Mouse (Mus musculus) stomach, embryonic 15.5 days (tissue): ENCODE data around the gene Mynn. TPM values are rescaled to one million over a fixed set of nuclear protein-coding genes. Genes with fewer than 3 reads are reported as not detected.
"Not testable (repeated sequence)": the region's sequence is repeated elsewhere in the genome, so short reads cannot be mapped to it uniquely, and the experiment has no call there.

Source experiments
- ATAC-seq: fragments of 200-750 bp; cut with Nextera tagmentation; 2 replicates; pipeline ENCODE4 v1.8.0; 2017; ENCODE audit warnings: low read depth, moderate number of reproducible peaks, moderate TSS enrichment; ENCODE audit not compliant: insufficient read depth, low FRiP score
- H3K27ac ChIP-seq: fragments of 300-500 bp; sonication (generic); 2 replicates; pipeline ENCODE4 v1.5.1; 2015; ENCODE audit warnings: mild to moderate bottlenecking, inconsistent platforms
- H3K27me3 ChIP-seq: fragments of 300-500 bp; sonication (generic); replicated peaks from 2 replicates; pipeline ENCODE4 v1.6.1; 2015; ENCODE audit warnings: inconsistent platforms
- H3K36me3 ChIP-seq: fragments of 300-500 bp; sonication (generic); 2 replicates; pipeline ENCODE4 v1.6.1; 2015; ENCODE audit warnings: inconsistent platforms
- H3K4me1 ChIP-seq: fragments of 300-500 bp; sonication (generic); 2 replicates; pipeline ENCODE4 v1.6.1; 2015; ENCODE audit warnings: inconsistent platforms
- H3K4me2 ChIP-seq: fragments of 300-500 bp; sonication (generic); 2 replicates; pipeline ENCODE4 v1.6.1; 2015; ENCODE audit warnings: mild to moderate bottlenecking, inconsistent platforms
- H3K4me3 ChIP-seq: fragments of 300-500 bp; sonication (generic); replicated peaks from 2 replicates; pipeline ENCODE4 v1.5.1; 2015; ENCODE audit warnings: inconsistent platforms
- H3K9ac ChIP-seq: fragments of 300-500 bp; sonication (generic); 2 replicates; pipeline ENCODE4 v1.6.1; 2015; ENCODE audit warnings: inconsistent platforms
- H3K9me3 ChIP-seq: fragments of 300-500 bp; sonication (generic); 2 replicates; pipeline ENCODE4 v1.6.1; 2016; ENCODE audit warnings: inconsistent platforms
- WGBS: fragments of 180-500 bp; shearing (Covaris S2); methylation state at CpG from one replicate; pipeline ENCODE4 v1.1.7; 2015; 5-methylcytosine and 5-hydroxymethylcytosine counted together
- polyA plus RNA-seq: library from polyadenylated mRNA; unstranded; fragments of >200 nt; fragmentation: Nextera tagmentation; extraction: Ambion mirVana; gene quantifications from 2 replicates; pipeline ENCODE4 v1.2.1, GENCODE M21; 2015

Gene Mynn
- 23.8 and 25.8 TPM in 2 replicates for polyA plus RNA-seq

DNA sequence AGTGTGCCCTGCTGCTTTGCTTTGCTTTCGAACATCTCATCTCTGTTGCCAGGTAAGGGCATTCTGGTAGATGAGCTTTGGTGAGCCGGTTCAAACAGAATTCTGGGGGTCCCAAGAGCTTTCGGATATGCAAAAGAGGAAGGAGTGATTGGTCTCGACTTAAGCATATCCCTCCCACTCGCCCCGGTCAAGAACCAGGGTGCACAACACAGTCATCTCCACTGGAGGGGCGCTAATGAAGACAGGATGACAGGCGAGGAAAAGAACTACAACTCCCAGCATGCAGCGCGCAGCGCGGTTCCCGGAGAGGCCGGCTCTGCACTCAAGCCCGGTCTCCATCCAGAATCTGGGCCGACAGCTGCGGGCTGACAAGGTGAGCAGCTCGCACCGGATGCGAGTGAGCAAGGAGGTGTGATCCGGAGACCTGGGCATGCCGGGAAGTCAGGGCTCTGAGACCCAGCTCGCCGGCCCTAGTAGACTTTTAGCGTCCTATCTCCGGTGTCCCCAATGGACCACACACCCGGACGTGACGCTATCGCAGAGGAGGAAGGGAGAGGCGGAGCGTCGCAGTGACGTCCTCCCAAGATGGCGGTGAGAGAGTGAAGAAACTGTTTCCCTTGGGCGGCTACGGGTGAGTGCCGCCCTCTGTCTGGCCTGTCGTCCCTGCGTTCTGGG is at the start of gene Mynn:
Gene Mynn (plus strand): TSS at position 1 of the 675 bp plus-strand sequence.
- WGBS, result under 1% methylated on average over 40 of the region's 40 CpGs

DNA sequence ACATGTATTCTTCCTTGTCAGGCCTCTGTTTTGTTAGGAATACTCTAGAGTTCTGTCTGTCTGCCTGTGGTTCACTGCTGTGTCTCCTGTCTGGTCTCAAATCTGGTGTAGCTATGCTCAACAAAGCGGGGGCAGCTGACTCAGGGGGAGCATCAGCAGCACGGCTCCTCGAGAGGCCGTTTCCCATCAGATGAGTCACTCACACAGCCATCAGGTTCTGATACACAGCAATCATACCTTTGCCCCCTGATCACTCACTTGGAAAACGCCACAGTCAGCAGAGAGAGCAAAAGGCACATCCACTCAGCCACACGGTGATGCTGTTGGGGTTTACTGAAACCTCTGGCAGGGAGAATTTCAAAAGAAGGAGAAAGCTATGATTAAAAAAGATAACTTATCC is 48.1 kb upstream of the Mynn start:
- 71% methylated on average over 6 of the region's 6 CpGs for WGBS
- ATAC-seq, result no peak

More for the DNA sequence above, at the start of gene Mynn:
- Histone ChIP-seq H3K9ac (peak within 1 kb of the TSS; percentile 56), H3K9me3 (no peaks in the 10 kb centered on the region), H3K27me3 (peaks cover 7% of the 10 kb centered on the region; the same call in 1 of the 2 replicates), H3K27ac (peak within 1 kb of the TSS; percentile 94), H3K4me2 (peak within 1 kb of the TSS; percentile 91), H3K36me3 (peaks cover 9% of the 10 kb centered on the region; the same call in 1 of the 2 replicates), H3K4me1 (peaks cover 11% of the 10 kb centered on the region), H3K4me3 (peak within 1 kb of the TSS; percentile 66)
- peak; percentile 95 for ATAC-seq

DNA sequence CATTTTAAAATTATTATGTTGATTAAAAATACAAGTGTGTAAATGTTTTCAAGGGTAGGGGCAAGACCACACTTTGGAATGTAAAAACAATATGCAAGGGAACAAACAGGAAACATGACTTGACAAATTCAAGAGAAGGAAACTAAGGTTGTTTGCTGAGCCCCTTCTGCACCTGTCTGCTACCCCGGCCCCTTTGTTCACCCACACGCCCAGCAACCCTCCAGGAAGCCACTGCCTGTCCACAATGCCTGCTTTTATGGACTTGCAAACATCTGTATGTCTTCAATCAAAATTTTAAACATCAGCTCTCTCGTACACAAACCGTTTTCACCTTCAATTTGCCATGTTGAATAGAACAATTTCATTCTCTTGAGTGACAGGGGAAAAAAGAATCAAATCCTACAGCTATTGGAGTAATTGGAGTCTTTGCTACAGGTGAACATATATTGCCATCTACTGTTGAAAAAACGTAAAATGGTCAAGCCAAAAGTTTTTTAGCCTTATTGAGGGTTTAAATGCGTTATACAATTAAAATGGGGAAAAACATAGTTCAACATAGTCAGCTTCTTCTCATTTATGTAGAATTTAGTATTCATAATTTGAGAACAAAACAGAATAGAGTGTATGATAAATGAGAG is 41.1 kb upstream of the Mynn start:
- Histone ChIP-seq H3K4me2 (no peak overlapping the region), H3K9ac (no peak overlapping the region)
- 41% methylated on average over 6 of the region's 6 CpGs for WGBS

More for the DNA sequence above, 48.1 kb upstream of the Mynn start:
- Histone ChIP-seq H3K9me3 (no peaks in the 10 kb centered on the region), H3K4me1 (no peaks in the 10 kb centered on the region), H3K9ac (no peak overlapping the region), H3K27me3 (no peaks in the 10 kb centered on the region), H3K36me3 (no peaks in the 10 kb centered on the region), H3K27ac (no peak overlapping the region), H3K4me2 (no peak overlapping the region), H3K4me3 (no peak overlapping the region)

DNA sequence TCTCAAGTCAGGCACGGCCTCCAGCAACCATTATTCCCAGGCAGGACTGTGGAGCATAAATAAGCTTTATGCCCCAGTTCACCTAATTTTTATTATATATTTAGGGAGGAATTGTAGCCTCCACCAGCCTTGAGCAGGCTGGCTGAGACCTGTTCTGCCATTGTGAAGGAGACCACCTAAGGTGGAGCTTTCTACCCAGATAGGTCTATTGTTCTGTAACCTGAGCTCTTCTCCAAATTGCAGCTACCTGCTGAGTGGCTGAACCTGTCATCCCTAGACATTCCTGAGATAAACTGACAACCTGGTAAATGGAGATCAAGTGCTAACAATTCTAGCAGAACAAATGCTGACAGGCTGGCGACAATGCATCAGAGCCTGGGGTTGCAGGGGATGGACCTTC is 35.5 kb upstream of the Mynn start:
- H3K36me3 ChIP-seq, H3K4me1 ChIP-seq, H3K27me3 ChIP-seq, H3K9ac ChIP-seq, H3K4me3 ChIP-seq, H3K4me2 ChIP-seq, H3K27ac ChIP-seq, H3K9me3 ChIP-seq, ATAC-seq: not testable (repeated sequence)
- WGBS, result 69% methylated on average over 1 of the region's 2 CpGs

More for the DNA sequence above, 41.1 kb upstream of the Mynn start:
- Histone ChIP-seq H3K4me3 (no peak overlapping the region), H3K4me1 (no peaks in the 10 kb centered on the region), H3K27me3 (no peaks in the 10 kb centered on the region), H3K27ac (no peak overlapping the region), H3K36me3 (no peaks in the 10 kb centered on the region), H3K9me3 (no peaks in the 10 kb centered on the region)
- no peak for ATAC-seq

DNA sequence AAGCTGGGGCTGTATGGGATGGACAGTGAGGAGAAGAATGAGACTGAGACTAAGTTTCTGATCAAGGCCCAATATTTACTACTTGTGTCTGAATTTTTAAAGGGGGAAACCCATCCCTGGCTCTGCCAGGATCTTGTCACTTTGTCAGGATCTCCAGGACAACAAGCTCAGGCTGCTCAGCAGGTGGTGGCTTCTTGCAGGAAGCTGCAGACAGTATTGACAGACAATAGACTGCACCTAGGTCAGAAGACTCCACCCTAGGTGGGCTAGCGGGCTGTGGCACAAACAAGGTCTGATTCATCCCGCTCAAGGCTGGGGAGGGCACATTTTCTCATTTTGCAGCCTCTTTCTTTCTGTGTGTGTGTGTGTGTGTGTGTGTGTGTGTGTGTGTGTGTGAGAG is 28.3 kb upstream of the Mynn start:
- 28% methylated on average over 2 of the region's 2 CpGs for WGBS
- Histone ChIP-seq H3K4me1 (no peaks in the 10 kb centered on the region), H3K27me3 (no peaks in the 10 kb centered on the region), H3K4me2 (no peak overlapping the region), H3K4me3 (no peak overlapping the region), H3K9me3 (no peaks in the 10 kb centered on the region), H3K36me3 (no peaks in the 10 kb centered on the region), H3K27ac (no peak overlapping the region), H3K9ac (no peak overlapping the region)
- ATAC-seq, result no peak

DNA sequence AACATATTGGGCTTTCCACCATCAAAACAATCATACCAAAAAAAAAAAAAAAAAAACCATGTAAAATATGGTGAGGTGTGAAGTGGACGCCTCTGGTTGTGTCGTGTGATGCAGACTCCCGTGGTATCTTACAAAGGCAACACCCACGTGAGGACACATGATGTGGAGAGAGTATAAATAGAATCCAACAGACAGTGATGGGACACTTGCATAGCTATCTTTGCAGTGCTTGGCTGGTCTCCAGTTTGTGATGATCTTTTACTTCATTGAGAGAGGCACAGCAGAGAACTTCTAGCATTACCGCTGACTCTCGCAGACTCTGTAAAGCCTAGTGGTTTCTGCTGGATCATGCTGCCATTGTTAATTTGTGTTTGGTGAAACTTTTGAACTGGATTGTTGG is 13.0 kb upstream of the Mynn start:
- no peak overlapping the region for H3K27ac ChIP-seq
- no peak for ATAC-seq
- H3K27me3 ChIP-seq, result no peaks in the 10 kb centered on the region
- H3K9ac ChIP-seq, result no peak overlapping the region
- H3K4me3 ChIP-seq, result no peak overlapping the region
- 79% methylated on average over 6 of the region's 6 CpGs for WGBS
- peaks cover 4% of the 10 kb centered on the region; the same call in 1 of the 2 replicates for H3K4me1 ChIP-seq
- no peaks in the 10 kb centered on the region for H3K36me3 ChIP-seq
- H3K4me2 ChIP-seq, result no peak overlapping the region
- no peaks in the 10 kb centered on the region for H3K9me3 ChIP-seq

DNA sequence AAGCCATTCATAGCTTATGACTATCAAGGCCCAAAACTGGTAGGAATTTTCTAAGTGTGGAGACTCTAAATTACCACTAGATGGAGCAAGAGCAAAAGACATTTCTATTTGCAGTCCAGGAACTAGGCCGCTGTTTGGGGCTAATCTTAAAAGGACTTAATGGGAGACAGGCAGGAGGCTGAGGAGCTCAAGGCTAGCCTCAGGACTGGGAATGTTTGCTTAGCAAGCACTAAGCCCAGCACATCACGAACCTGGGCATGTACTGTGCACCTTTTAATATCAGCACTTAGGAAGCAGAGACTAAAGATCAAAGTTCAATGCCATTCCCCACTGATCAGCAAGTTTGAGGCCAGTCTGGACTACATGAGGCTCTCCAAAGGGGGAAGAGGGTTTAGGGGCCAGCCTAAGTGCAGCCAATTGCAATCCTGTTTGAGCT is 9.4 kb upstream of the Mynn start:
- Histone ChIP-seq H3K27ac (no peak overlapping the region; the same call in 1 of the 2 replicates), H3K9me3 (no peaks in the 10 kb centered on the region), H3K4me2 (no peak overlapping the region), H3K4me1 (peaks cover 7% of the 10 kb centered on the region; the same call in 1 of the 2 replicates), H3K36me3 (no peaks in the 10 kb centered on the region), H3K9ac (no peak overlapping the region), H3K4me3 (no peak overlapping the region), H3K27me3 (no peaks in the 10 kb centered on the region)
- WGBS, result 0% methylated on average over 2 of the region's 2 CpGs
- ATAC-seq, result peak; percentile 82

DNA sequence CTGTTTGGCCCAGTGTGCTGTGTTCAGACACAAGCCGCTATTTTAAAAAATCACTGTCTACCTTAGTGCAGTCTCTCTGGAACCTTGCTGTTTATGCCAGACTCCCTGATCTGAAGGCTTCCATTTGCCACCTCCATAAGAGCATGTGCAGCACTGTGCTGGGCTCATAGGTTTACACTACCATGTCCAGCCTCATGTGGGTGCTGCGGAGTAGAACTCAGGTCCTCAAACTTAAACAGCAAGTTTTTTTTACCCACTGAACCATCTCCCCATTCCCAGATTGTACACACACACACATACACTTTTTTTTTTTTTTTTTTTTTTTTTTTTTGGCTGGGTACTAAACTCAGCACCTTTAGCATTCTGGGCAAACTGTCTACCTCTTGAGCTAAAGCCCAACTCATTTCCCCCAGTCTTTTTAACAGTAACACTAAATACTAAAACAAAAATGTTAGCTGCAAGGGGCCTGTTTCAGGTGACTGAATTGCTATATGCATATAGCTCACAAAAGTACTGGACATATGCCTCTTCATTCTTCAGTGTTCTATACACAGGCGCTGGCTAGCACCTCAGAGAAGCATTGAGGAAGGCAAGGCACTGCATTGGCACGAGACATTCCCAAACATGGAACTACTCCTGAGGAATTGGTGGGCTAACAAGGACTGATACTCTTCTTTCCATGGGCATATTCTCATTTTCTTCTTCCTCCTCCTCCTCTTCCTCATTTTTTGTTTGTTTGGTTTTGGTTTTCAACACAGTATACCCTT is 8.0 kb upstream of the Mynn start:
- peaks cover 7% of the 10 kb centered on the region; the same call in 1 of the 2 replicates for H3K4me1 ChIP-seq
- WGBS, result 75% methylated on average over 4 of the region's 4 CpGs
- no peaks in the 10 kb centered on the region for H3K9me3 ChIP-seq
- no peaks in the 10 kb centered on the region for H3K36me3 ChIP-seq
- H3K27ac ChIP-seq, result no peak overlapping the region
- no peak overlapping the region for H3K9ac ChIP-seq
- H3K27me3 ChIP-seq, result peaks cover 7% of the 10 kb centered on the region; the same call in 1 of the 2 replicates
- no peak for ATAC-seq
- no peak overlapping the region for H3K4me3 ChIP-seq
- H3K4me2 ChIP-seq, result no peak overlapping the region

DNA sequence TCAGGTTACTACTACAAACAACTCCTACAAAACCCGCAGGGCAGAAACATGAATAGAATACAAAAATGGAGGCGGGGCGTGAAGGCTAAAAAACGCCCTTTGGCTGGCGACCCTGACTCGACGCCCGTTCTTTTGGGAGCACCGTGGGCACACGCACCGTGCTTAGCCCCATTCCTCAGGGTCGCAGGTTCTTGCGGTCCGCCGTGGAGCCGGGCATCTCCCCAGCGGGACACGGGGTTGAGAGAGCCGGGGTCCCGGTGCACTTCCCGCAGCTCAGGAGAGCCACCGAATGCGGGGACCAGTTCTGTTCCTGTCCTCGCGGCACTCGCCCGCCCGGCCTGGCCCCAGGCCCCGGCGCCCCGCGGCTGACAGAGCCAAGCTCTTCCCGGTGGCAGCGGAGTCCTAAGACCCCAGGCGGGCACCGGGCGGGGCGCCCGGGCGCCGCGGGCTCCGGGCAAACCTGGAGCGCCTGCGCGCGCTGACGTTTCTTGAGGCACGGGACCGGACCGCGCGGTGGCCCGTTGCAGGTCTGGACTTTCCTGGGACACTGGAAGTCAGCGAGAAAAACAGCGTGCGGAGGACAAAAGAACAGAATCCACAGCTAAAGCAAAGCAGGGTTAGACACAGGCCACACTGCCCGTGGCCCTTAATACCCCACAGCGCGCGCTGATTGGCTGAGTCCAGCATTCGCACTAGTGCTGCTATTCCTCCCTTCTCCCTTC is 6.6 kb upstream of the Mynn start:
- Histone ChIP-seq H3K36me3 (no peaks in the 10 kb centered on the region), H3K27ac (no peak overlapping the region), H3K9me3 (no peaks in the 10 kb centered on the region), H3K4me3 (peak overlapping the region; percentile 78), H3K9ac (peak overlapping the region; percentile 69), H3K4me1 (peaks cover 14% of the 10 kb centered on the region), H3K27me3 (peaks cover 7% of the 10 kb centered on the region; the same call in 1 of the 2 replicates), H3K4me2 (peak overlapping the region; percentile 79)
- WGBS, result under 1% methylated on average over 60 of the region's 62 CpGs
- ATAC-seq, result peak; percentile 40; the same call in 1 of the 2 replicates

DNA sequence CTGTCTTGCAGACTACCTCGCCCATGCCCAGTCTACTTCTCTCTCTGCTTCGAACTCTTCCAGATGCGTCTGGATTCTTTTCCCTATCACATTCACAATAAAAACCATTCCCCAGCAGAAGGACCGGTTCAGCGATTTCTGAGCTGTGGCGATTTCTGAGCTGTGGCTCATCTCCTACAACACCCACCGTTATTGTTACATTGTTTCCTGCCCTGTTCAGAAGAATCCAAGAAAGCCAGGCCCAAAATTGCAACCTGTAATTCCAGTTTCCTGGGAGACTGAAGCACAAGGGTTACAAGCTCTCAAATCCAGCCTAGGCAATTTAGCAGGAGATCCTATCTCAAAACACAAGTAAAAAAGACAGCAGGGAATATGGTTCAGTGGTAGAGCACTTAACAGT is 4.6 kb upstream of the Mynn start:
- no peak overlapping the region for H3K27ac ChIP-seq
- 76% methylated on average over 7 of the region's 7 CpGs for WGBS
- H3K4me3 ChIP-seq, result no peak overlapping the region
- H3K4me2 ChIP-seq, result no peak overlapping the region
- H3K9me3 ChIP-seq, result no peaks in the 10 kb centered on the region
- peaks cover 7% of the 10 kb centered on the region; the same call in 1 of the 2 replicates for H3K27me3 ChIP-seq
- H3K9ac ChIP-seq, result no peak overlapping the region
- H3K4me1 ChIP-seq, result peaks cover 14% of the 10 kb centered on the region
- H3K36me3 ChIP-seq, result no peaks in the 10 kb centered on the region
- ATAC-seq, result no peak
